Mouse (Mus musculus) intestine, embryonic 15.5 days (tissue): ENCODE measurements around the gene Atp2b2. TPM values are rescaled to one million over a fixed set of nuclear protein-coding genes. Genes with fewer than 3 reads are reported as not detected.

Experiments
- ATAC-seq: fragments of 200-750 bp; cut with Nextera tagmentation; 2 replicates; pipeline ENCODE4 v1.8.0; 2017; ENCODE audit warnings: moderate TSS enrichment, moderate library complexity
- H3K27ac ChIP-seq: fragments of 300-500 bp; sonication (generic); 2 replicates; pipeline ENCODE4 v1.5.1; 2015; ENCODE audit warnings: mild to moderate bottlenecking, inconsistent platforms
- H3K27me3 ChIP-seq: fragments of 300-500 bp; sonication (generic); replicated peaks from 2 replicates; pipeline ENCODE4 v1.6.1; 2015; ENCODE audit warnings: inconsistent platforms
- H3K36me3 ChIP-seq: fragments of 300-500 bp; sonication (generic); 2 replicates; pipeline ENCODE4 v1.6.1; 2015; ENCODE audit warnings: inconsistent platforms
- H3K4me1 ChIP-seq: fragments of 300-500 bp; sonication (generic); replicated peaks from 2 replicates; pipeline ENCODE4 v1.6.1; 2015; ENCODE audit warnings: inconsistent platforms
- H3K4me2 ChIP-seq: fragments of 300-500 bp; sonication (generic); replicated peaks from 2 replicates; pipeline ENCODE4 v1.6.1; 2015; ENCODE audit warnings: mild to moderate bottlenecking, inconsistent platforms
- H3K4me3 ChIP-seq: fragments of 300-500 bp; sonication (generic); replicated peaks from 2 replicates; pipeline ENCODE4 v1.5.1; 2015; ENCODE audit warnings: inconsistent platforms
- H3K9ac ChIP-seq: fragments of 300-500 bp; sonication (generic); 2 replicates; pipeline ENCODE4 v1.6.1; 2015; ENCODE audit warnings: inconsistent platforms
- H3K9me3 ChIP-seq: fragments of 300-500 bp; sonication (generic); 2 replicates; pipeline ENCODE4 v1.6.1; 2016; ENCODE audit warnings: inconsistent platforms
- WGBS: fragments of 180-500 bp; shearing (Covaris S2); methylation state at CpG from one replicate; pipeline ENCODE4 v1.1.7; 2015; 5-methylcytosine and 5-hydroxymethylcytosine counted together
- polyA plus RNA-seq: library from polyadenylated mRNA; unstranded; fragments of >200 nt; fragmentation: Nextera tagmentation; extraction: Ambion mirVana; gene quantifications from 2 replicates; pipeline ENCODE4 v1.2.1, GENCODE M21; 2015

Gene Atp2b2
- polyA plus RNA-seq, 1 experiment from 2014 or later, result 1.1 TPM

- Histone ChIP-seq H3K4me1 (no peaks in the 10 kb centered on the region), H3K9ac (no peak overlapping the region), H3K36me3 (no peaks in the 10 kb centered on the region), H3K27ac (no peak overlapping the region), H3K27me3 (no peaks in the 10 kb centered on the region), H3K4me3 (no peak overlapping the region), H3K9me3 (no peaks in the 10 kb centered on the region), H3K4me2 (no peak overlapping the region)
- ATAC-seq, result no peak
- 80% methylated on average over 8 of the region's 8 CpGs for WGBS
These were observed 163.8 kb downstream of the Atp2b2 start for GRCm38 (mm10) chr6:113878510-113879128.

DNA sequence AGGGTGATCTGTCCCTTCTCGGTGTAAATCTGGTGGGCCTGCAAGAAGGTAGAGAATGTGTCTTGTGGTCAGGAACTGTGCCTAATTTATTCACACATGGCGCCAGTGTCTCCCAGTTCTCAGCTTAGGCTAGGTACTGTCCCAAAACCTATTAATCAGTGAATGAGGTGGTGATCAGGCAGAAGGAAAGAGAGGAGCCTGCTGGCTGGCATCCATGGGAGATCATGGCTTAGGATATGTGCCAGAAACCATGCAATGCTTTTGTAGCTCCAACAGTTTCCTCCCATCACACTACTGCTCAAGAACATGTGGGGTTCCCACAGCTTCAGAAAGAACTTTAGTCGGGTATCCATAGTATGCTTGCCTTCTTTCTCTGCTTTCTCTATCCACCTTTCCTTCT, 165.8 kb downstream of the Atp2b2 start:
- WGBS, result 73% methylated on average over 3 of the region's 3 CpGs

DNA sequence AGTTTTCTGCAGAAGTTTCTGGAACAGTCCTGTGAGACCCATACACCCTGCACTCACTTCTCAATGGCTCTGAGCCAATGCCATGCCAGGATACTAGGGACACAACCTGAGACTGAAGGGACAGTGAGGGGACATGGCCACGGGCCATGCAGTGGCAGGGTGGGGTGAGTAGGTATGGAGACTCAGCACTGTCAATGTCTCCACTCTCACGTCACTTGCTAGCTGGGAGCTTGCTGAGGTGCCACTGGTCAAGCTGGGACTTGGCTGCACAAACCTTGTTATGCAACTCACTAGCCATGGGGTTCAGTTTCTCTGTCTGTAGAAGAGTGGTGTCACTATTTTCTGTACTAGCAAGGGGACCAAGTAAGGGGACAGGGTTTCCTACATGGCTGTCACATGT, 167.2 kb downstream of the Atp2b2 start:
- no peak for ATAC-seq
- WGBS, result 76% methylated on average over 2 of the region's 2 CpGs
- Histone ChIP-seq H3K4me2 (no peak overlapping the region), H3K36me3 (no peaks in the 10 kb centered on the region), H3K9me3 (no peaks in the 10 kb centered on the region), H3K9ac (no peak overlapping the region), H3K4me1 (no peaks in the 10 kb centered on the region), H3K4me3 (no peak overlapping the region), H3K27me3 (no peaks in the 10 kb centered on the region), H3K27ac (no peak overlapping the region)

More for the DNA sequence above, 165.8 kb downstream of the Atp2b2 start:
- no peak overlapping the region for H3K27ac ChIP-seq
- H3K9me3 ChIP-seq, result no peaks in the 10 kb centered on the region
- H3K27me3 ChIP-seq, result no peaks in the 10 kb centered on the region
- H3K9ac ChIP-seq, result no peak overlapping the region
- H3K4me3 ChIP-seq, result no peak overlapping the region
- H3K36me3 ChIP-seq, result no peaks in the 10 kb centered on the region
- ATAC-seq, result no peak
- H3K4me2 ChIP-seq, result no peak overlapping the region
- no peaks in the 10 kb centered on the region for H3K4me1 ChIP-seq

DNA sequence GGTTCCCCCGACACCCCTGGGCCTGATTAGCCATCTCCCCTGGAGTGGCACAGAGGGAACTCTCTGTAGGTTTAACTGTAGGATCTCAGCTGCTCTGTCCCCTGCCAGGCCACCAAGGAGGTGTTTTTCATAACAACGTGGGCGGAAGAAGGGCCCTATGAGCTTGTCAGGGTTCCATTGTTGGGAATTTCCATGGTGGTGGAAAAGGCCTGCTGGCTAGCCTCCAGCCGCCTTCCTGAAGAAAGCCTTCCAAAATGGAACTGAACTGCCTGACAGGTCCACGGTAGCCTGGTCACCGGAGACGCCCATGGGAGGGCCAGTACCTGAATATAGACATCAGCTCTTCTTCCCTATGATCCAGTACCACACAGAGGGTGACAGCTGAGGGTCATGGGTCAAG, 169.8 kb downstream of the Atp2b2 start:
- H3K9ac ChIP-seq, result no peak overlapping the region
- H3K36me3 ChIP-seq, result no peaks in the 10 kb centered on the region
- H3K27me3 ChIP-seq, result no peaks in the 10 kb centered on the region
- no peak overlapping the region for H3K4me3 ChIP-seq
- no peak for ATAC-seq
- H3K4me2 ChIP-seq, result no peak overlapping the region
- H3K4me1 ChIP-seq, result no peaks in the 10 kb centered on the region
- WGBS, result 77% methylated on average over 7 of the region's 7 CpGs
- H3K9me3 ChIP-seq, result no peaks in the 10 kb centered on the region
- H3K27ac ChIP-seq, result no peak overlapping the region

GRCm38 (mm10) chr6:113870775-113871174, 171.6 kb downstream of the Atp2b2 start:
- H3K9me3 ChIP-seq, result no peaks in the 10 kb centered on the region
- ATAC-seq, result no peak
- no peaks in the 10 kb centered on the region for H3K36me3 ChIP-seq
- no peak overlapping the region for H3K4me2 ChIP-seq
- H3K9ac ChIP-seq, result no peak overlapping the region
- 71% methylated on average over 9 of the region's 9 CpGs for WGBS
- no peak overlapping the region for H3K27ac ChIP-seq
- H3K4me1 ChIP-seq, result no peaks in the 10 kb centered on the region
- H3K4me3 ChIP-seq, result no peak overlapping the region
- 0 out of 2 replicates have a peak, but pooled peaks cover 3% of the 10 kb centered on the region for H3K27me3 ChIP-seq

DNA sequence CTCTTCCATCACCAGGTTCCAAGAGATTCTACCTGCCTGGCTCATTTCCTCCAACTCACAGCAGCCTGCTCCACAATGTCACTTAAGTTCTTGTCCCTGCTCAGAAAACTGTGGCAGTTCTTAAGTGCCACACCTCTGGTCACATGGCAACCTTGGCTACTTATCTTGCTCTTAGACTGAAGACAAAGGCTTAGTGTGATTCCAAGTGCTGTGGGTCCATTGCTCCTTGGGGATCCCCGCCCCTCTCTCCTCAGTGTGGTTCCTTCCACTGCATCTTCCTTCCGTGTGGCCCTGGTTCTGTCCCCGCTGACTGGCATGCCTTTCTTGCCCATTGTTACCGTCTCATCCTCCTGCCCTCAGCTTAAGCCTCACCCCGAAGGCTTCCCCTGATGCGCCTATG, 173.9 kb downstream of the Atp2b2 start:
- Histone ChIP-seq H3K4me3 (no peak overlapping the region), H3K9ac (no peak overlapping the region), H3K36me3 (no peaks in the 10 kb centered on the region), H3K4me1 (no peaks in the 10 kb centered on the region), H3K4me2 (no peak overlapping the region), H3K9me3 (no peaks in the 10 kb centered on the region), H3K27ac (no peak overlapping the region), H3K27me3 (0 out of 2 replicates have a peak, but pooled peaks cover 4% of the 10 kb centered on the region)
- ATAC-seq, result no peak
- 72% methylated on average over 6 of the region's 6 CpGs for WGBS

DNA sequence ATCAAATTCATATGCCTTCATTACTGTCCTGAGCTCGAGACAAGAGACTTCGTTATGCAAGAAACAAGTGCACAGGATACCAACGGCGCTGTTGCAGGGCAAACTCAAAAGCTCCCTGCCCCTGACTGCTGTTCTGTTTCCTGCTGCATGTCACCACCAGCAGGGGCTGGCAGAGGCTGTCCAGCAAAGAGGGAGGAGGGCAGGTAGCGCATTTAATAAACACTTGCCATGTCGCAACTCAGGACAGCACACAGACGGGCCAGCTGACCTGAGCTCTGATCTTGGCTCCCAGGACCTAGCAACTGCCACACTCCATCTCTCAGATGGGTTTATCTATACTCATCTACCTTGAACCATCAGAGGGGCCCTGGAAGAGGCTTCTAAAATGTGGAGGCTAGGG, 176.7 kb downstream of the Atp2b2 start:
- H3K27ac ChIP-seq, result no peak overlapping the region
- no peak overlapping the region for H3K9ac ChIP-seq
- no peak overlapping the region for H3K4me2 ChIP-seq
- 66% methylated on average over 7 of the region's 7 CpGs for WGBS
- no peak overlapping the region for H3K4me3 ChIP-seq
- no peaks in the 10 kb centered on the region for H3K9me3 ChIP-seq
- no peaks in the 10 kb centered on the region for H3K4me1 ChIP-seq
- no peak for ATAC-seq
- 0 out of 2 replicates have a peak, but pooled peaks cover 4% of the 10 kb centered on the region for H3K27me3 ChIP-seq
- H3K36me3 ChIP-seq, result no peaks in the 10 kb centered on the region

DNA sequence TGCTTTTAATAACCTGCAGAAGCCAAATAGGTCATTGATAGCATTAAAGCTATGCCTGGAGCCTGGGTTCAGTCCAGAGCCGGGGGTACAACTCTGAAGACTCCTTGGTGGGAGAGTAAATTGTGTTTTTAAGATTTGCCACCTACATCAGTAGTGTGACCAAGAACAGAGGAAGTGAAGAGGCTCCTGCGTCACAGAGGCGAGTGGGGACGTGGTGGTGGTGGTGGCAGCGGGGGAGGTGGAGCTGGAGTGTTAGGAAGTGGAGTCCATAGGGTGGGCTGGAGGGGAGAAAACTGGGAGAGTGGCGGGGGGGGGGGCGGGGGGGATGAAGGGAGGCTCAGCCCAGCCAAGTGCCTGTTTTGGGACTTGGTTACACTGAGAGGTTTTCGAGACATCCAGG, 177.6 kb downstream of the Atp2b2 start:
- H3K4me3 ChIP-seq, result no peak overlapping the region
- H3K36me3 ChIP-seq, result no peaks in the 10 kb centered on the region
- no peak overlapping the region for H3K27ac ChIP-seq
- no peak for ATAC-seq
- 54% methylated on average over 7 of the region's 8 CpGs for WGBS
- H3K4me2 ChIP-seq, result no peak overlapping the region
- H3K9me3 ChIP-seq, result no peaks in the 10 kb centered on the region
- 0 out of 2 replicates have a peak, but pooled peaks cover 4% of the 10 kb centered on the region for H3K27me3 ChIP-seq
- H3K9ac ChIP-seq, result no peak overlapping the region
- H3K4me1 ChIP-seq, result no peaks in the 10 kb centered on the region

- Histone ChIP-seq H3K4me2 (no peak overlapping the region), H3K4me1 (no peaks in the 10 kb centered on the region), H3K27me3 (0 out of 2 replicates have a peak, but pooled peaks cover 4% of the 10 kb centered on the region), H3K36me3 (no peaks in the 10 kb centered on the region), H3K9ac (no peak overlapping the region), H3K9me3 (no peaks in the 10 kb centered on the region), H3K27ac (no peak overlapping the region), H3K4me3 (no peak overlapping the region)
- 73% methylated on average over 4 of the region's 4 CpGs for WGBS
- ATAC-seq, result no peak
These were observed 179.5 kb downstream of the Atp2b2 start for GRCm38 (mm10) chr6:113862955-113863354.

- Histone ChIP-seq H3K36me3 (no peaks in the 10 kb centered on the region), H3K4me2 (no peak overlapping the region), H3K9ac (no peak overlapping the region), H3K27me3 (0 out of 2 replicates have a peak, but pooled peaks cover 4% of the 10 kb centered on the region), H3K27ac (no peak overlapping the region), H3K4me3 (no peak overlapping the region), H3K9me3 (no peaks in the 10 kb centered on the region), H3K4me1 (no peaks in the 10 kb centered on the region)
- WGBS, result 76% methylated on average over 3 of the region's 3 CpGs
- no peak for ATAC-seq
These were observed 180.5 kb downstream of the Atp2b2 start for GRCm38 (mm10) chr6:113861938-113862337.

GRCm38 (mm10) chr6:113861375-113861770, 181.0 kb downstream of the Atp2b2 start:
- Histone ChIP-seq H3K36me3 (no peaks in the 10 kb centered on the region), H3K4me3 (no peak overlapping the region), H3K27me3 (0 out of 2 replicates have a peak, but pooled peaks cover 4% of the 10 kb centered on the region), H3K4me1 (no peaks in the 10 kb centered on the region), H3K27ac (no peak overlapping the region), H3K9me3 (no peaks in the 10 kb centered on the region), H3K4me2 (no peak overlapping the region), H3K9ac (no peak overlapping the region)
- 63% methylated on average over 4 of the region's 4 CpGs for WGBS
- ATAC-seq, result no peak

DNA sequence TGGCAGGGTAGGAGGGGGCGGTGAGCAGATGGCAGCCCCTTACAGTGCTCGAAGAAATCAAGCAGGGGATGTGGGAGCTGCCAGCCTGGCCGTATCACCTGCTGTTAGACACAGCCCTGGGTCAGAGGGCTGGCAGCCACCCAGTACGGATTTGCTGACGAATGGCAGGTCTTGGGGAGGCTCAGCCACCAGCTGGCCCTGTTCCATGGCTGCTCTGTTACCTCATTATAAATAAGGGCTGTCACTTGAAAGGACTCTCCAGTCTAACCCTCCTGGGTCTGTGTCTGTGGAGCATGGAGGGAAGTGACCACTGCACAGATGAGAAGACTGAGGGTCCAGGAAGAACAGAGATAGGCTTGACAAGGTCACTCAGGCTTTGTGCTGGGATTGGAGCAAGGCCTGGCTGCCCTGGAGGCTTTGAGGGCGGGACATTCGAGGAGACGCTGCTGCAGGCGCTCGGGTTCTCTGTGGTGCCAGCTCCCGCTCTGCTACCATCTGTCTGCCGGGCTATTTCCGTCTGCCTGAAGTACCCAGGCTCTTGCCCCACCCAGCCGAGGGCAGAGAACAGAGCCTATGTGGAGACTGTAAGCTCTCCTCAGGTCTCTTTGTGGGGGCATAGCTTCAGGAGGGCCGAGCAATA, 181.6 kb downstream of the Atp2b2 start:
- Histone ChIP-seq H3K4me3 (no peak overlapping the region), H3K27ac (no peak overlapping the region), H3K36me3 (no peaks in the 10 kb centered on the region), H3K9ac (no peak overlapping the region), H3K9me3 (no peaks in the 10 kb centered on the region), H3K4me2 (no peak overlapping the region), H3K4me1 (no peaks in the 10 kb centered on the region), H3K27me3 (0 out of 2 replicates have a peak, but pooled peaks cover 2% of the 10 kb centered on the region)
- WGBS, result 62% methylated on average over 15 of the region's 15 CpGs
- ATAC-seq, result no peak
